Mouse (Mus musculus) embryonic facial prominence, embryonic 15.5 days (tissue): ENCODE measurements around the gene R3hdml. TPM values are rescaled to one million over a fixed set of nuclear protein-coding genes. Genes with fewer than 3 reads are reported as not detected.

Experiments used
- ATAC-seq: fragments of 200-750 bp; cut with Nextera tagmentation; 2 replicates; pipeline ENCODE4 v1.8.0; 2017; ENCODE audit warnings: low read depth, moderate TSS enrichment; ENCODE audit not compliant: insufficient number of reproducible peaks, low FRiP score, low TSS enrichment
- H3K27ac ChIP-seq: fragments of 300-500 bp; sonication (generic); replicated peaks from 2 replicates; pipeline ENCODE4 v1.5.1; 2015; ENCODE audit warnings: mild to moderate bottlenecking, inconsistent platforms
- H3K27me3 ChIP-seq: fragments of 300-500 bp; sonication (generic); 2 replicates; pipeline ENCODE4 v1.6.1; 2015; ENCODE audit warnings: inconsistent platforms
- H3K36me3 ChIP-seq: fragments of 300-500 bp; sonication (generic); 2 replicates; pipeline ENCODE4 v1.6.1; 2015; ENCODE audit warnings: mild to moderate bottlenecking, inconsistent platforms
- H3K4me1 ChIP-seq: fragments of 300-500 bp; sonication (generic); 2 replicates; pipeline ENCODE4 v1.6.1; 2015; ENCODE audit warnings: inconsistent platforms
- H3K4me2 ChIP-seq: fragments of 300-500 bp; sonication (generic); replicated peaks from 2 replicates; pipeline ENCODE4 v1.6.1; 2015; ENCODE audit warnings: mild to moderate bottlenecking, inconsistent platforms
- H3K4me3 ChIP-seq: fragments of 300-500 bp; sonication (generic); replicated peaks from 2 replicates; pipeline ENCODE4 v1.5.1; 2015; ENCODE audit warnings: mild to moderate bottlenecking, inconsistent platforms
- H3K9ac ChIP-seq: fragments of 300-500 bp; sonication (generic); 2 replicates; pipeline ENCODE4 v1.6.1; 2015; ENCODE audit warnings: inconsistent platforms
- H3K9me3 ChIP-seq: fragments of 300-500 bp; sonication (generic); replicated peaks from 2 replicates; pipeline ENCODE4 v1.6.1; 2016; ENCODE audit warnings: inconsistent platforms
- WGBS: fragments of 180-500 bp; shearing (Covaris S2); methylation state at CpG from one replicate; pipeline ENCODE4 v1.1.7; 2015; 5-methylcytosine and 5-hydroxymethylcytosine counted together
- polyA plus RNA-seq: library from polyadenylated mRNA; unstranded; fragments of >200 nt; fragmentation: Nextera tagmentation; extraction: Ambion mirVana; gene quantifications from 2 replicates; pipeline ENCODE4 v1.2.1, GENCODE M21; 2015

The R3hdml gene
- polyA plus RNA-seq, 1 experiment from 2014 or later = 0.35 TPM

GRCm38 (mm10) chr2:163539321-163540040 is 47.4 kb downstream of the R3hdml start:
- Histone ChIP-seq H3K27me3 (no peaks in the 10 kb centered on the region), H3K9ac (no peak overlapping the region), H3K27ac (no peak overlapping the region), H3K4me3 (no peak overlapping the region), H3K4me1 (no peaks in the 10 kb centered on the region), H3K4me2 (no peak overlapping the region), H3K9me3 (no peaks in the 10 kb centered on the region), H3K36me3 (no peaks in the 10 kb centered on the region)
- 69% methylated on average over 13 of the region's 13 CpGs for WGBS
- no peak for ATAC-seq

- no peaks in the 10 kb centered on the region for H3K36me3 ChIP-seq
- H3K4me2 ChIP-seq = no peak overlapping the region
- H3K9me3 ChIP-seq = no peaks in the 10 kb centered on the region
- no peaks in the 10 kb centered on the region for H3K4me1 ChIP-seq
- H3K27me3 ChIP-seq = no peaks in the 10 kb centered on the region
- H3K9ac ChIP-seq = no peak overlapping the region
- 78% methylated on average over 9 of the region's 9 CpGs for WGBS
- ATAC-seq = no peak
- H3K27ac ChIP-seq = no peak overlapping the region
- H3K4me3 ChIP-seq = no peak overlapping the region
Observed at GRCm38 (mm10) chr2:163540231-163541117, 48.4 kb downstream of the R3hdml start.

- Histone ChIP-seq H3K4me2 (no peak overlapping the region), H3K36me3 (no peaks in the 10 kb centered on the region), H3K4me3 (no peak overlapping the region), H3K27me3 (no peaks in the 10 kb centered on the region), H3K4me1 (no peaks in the 10 kb centered on the region), H3K9ac (no peak overlapping the region), H3K9me3 (no peaks in the 10 kb centered on the region), H3K27ac (no peak overlapping the region)
- 75% methylated on average over 10 of the region's 10 CpGs for WGBS
- no peak for ATAC-seq
Observed at GRCm38 (mm10) chr2:163541568-163542182, 49.6 kb downstream of the R3hdml start.

- no peak for ATAC-seq
- Histone ChIP-seq H3K36me3 (no peaks in the 10 kb centered on the region), H3K4me2 (no peak overlapping the region), H3K27ac (no peak overlapping the region), H3K9me3 (no peaks in the 10 kb centered on the region), H3K27me3 (no peaks in the 10 kb centered on the region), H3K4me1 (no peaks in the 10 kb centered on the region), H3K9ac (no peak overlapping the region), H3K4me3 (no peak overlapping the region)
- 87% methylated on average over 10 of the region's 10 CpGs for WGBS
Observed at GRCm38 (mm10) chr2:163542674-163543073, 50.6 kb downstream of the R3hdml start.

- H3K4me3 ChIP-seq = no peak overlapping the region
- no peak for ATAC-seq
- H3K9ac ChIP-seq = no peak overlapping the region
- H3K4me2 ChIP-seq = no peak overlapping the region
- no peaks in the 10 kb centered on the region for H3K27me3 ChIP-seq
- H3K36me3 ChIP-seq = no peaks in the 10 kb centered on the region
- 73% methylated on average over 14 of the region's 14 CpGs for WGBS
- H3K27ac ChIP-seq = no peak overlapping the region
- H3K4me1 ChIP-seq = no peaks in the 10 kb centered on the region
- H3K9me3 ChIP-seq = no peaks in the 10 kb centered on the region
Observed at GRCm38 (mm10) chr2:163546623-163547318, 54.7 kb downstream of the R3hdml start.

GRCm38 (mm10) chr2:163548822-163549221 is 56.7 kb downstream of the R3hdml start:
- Histone ChIP-seq H3K9ac (no peak overlapping the region), H3K27me3 (no peaks in the 10 kb centered on the region), H3K9me3 (no peaks in the 10 kb centered on the region), H3K4me3 (no peak overlapping the region), H3K36me3 (no peaks in the 10 kb centered on the region), H3K4me1 (no peaks in the 10 kb centered on the region), H3K4me2 (no peak overlapping the region), H3K27ac (no peak overlapping the region)
- 77% methylated on average over 6 of the region's 6 CpGs for WGBS
- no peak for ATAC-seq

- H3K27me3 ChIP-seq = no peaks in the 10 kb centered on the region
- H3K27ac ChIP-seq = no peak overlapping the region
- H3K9ac ChIP-seq = no peak overlapping the region
- no peaks in the 10 kb centered on the region for H3K4me1 ChIP-seq
- no peaks in the 10 kb centered on the region for H3K9me3 ChIP-seq
- WGBS = 35% methylated on average over 6 of the region's 6 CpGs
- no peak overlapping the region for H3K4me2 ChIP-seq
- H3K4me3 ChIP-seq = no peak overlapping the region
- ATAC-seq = no peak
- H3K36me3 ChIP-seq = no peaks in the 10 kb centered on the region
Observed at GRCm38 (mm10) chr2:163549786-163550185, 57.7 kb downstream of the R3hdml start.

Other genes starting within 250 kb of the R3hdml start
- gene Jph2, start 94.3 kb upstream of the R3hdml start, polyA plus RNA-seq = 3.7 and 5.0 TPM in 2 replicates
- 86.8 and 91.4 TPM in 2 replicates for gene Oser1, start 67.6 kb upstream of the R3hdml start, polyA plus RNA-seq
- 3.2 and 3.9 TPM in 2 replicates for gene Gdap1l1, start 53.8 kb upstream of the R3hdml start, polyA plus RNA-seq
- gene Fitm2, start 19.7 kb upstream of the R3hdml start, polyA plus RNA-seq = 11.6 and 12.1 TPM in 2 replicates
- not detected in 2 replicates for gene Hnf4a, start 14.5 kb downstream of the R3hdml start, polyA plus RNA-seq
- gene Ttpal, start 110.0 kb downstream of the R3hdml start, polyA plus RNA-seq = 36.1 and 39.1 TPM in 2 replicates
- 39.4 and 40.8 TPM in 2 replicates for gene Serinc3, start 152.8 kb downstream of the R3hdml start, polyA plus RNA-seq
- gene Pkig, start 166.1 kb downstream of the R3hdml start, polyA plus RNA-seq = 152 and 155 TPM in 2 replicates